Mouse (Mus musculus) layer of hippocampus, adult 8-10 months (tissue): ENCODE results near the gene Atf6b. TPM values are rescaled to one million over a fixed set of nuclear protein-coding genes. Genes with fewer than 3 reads are reported as not detected.

Experiments used
- DNase-seq, 2 experiments: peaks; one replicate each; pipeline ENCODE4 v3.0.0; 2022; ENCODE audit warnings: low spot score in 2 of 2
- total RNA-seq, 4 experiments: library from RNA; stranded (reverse); gene quantifications; 2 replicates each; pipeline ENCODE4 v1.2.4; 2022

The Atf6b gene
- total RNA-seq, 4 experiments from 2014 or later = 74.1 to 82.9 (median 79.8) TPM

DNA sequence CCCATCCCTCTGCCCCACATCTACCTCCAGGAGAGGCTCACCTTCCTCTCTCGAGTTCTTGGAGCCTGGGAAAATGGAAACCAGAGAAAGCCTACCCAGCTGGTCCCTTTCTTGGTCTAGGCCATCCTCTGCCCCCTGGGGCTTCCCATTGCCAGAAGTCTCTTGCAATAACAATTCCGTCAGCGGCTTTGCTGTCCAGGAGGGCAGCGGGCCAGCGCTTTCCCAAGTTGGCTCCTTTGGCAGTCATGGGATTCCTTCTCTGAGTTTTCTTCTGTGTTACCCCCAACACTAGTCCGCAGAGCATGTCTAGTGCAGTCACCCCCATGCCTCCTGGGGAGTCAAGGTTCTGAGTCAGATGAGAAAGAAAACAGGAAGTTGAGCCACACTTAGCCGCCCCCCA, 46.0 kb downstream of the Atf6b start:
- DNase-seq = no peak

DNA sequence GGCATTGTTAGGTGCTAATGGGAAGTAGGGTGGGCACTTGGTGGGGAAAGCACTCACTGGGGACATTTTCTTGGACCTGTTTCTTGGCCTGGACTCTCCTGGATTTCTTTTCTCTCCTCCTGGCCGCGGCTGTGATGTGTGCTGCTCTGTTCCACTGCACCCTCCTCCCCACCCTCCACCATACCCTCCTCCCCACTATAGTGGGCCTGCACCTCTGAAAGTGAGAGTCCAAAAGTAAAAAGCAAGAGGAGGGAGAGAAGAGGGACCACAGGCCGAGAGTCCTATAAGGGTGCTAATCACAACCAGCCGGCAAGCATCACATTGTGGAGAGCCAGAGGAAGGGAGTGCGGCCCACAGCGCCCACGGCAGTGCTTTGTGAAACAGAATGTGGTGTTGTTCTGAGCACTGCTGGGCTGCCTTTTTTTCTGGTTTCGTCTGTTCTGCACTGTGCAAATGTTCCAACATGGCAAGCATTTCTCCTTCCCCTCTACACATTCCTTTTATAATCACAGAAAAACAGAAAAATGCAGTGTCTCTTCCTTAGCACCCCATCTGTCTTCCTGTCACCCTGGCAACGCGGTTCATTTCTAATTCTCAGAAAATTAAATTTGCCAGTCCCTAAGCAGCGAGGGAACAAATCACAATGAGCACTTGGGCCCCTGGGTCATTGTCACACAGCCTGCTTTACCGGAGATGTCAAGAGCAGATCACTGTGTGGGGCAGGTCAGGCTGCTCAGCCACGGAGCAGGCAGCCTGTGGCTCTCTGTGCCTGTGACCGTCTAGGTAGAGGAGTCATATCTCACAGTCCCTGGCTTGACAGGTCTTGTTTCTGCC, 52.8 kb downstream of the Atf6b start:
- peak; percentile 84 for DNase-seq

DNA sequence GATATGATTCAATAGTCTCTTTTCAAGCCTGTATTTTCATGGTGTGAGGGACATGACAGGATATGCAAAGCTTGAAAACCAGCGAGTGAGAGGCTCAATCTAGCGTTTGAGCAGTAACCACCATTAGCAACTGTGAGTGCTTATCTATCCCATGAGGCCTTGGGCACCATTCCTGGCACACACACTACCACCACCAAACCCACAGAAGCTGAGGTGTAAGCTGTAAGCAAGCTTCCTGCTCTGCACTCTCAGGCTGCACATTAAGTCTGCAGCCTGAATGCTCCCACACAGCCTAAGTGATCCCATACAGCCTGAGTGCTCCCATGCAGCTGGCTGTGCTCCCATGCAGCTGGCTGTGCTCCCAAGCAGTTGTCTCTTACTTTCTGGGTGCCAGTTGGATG, 53.7 kb downstream of the Atf6b start:
- DNase-seq = peak in 1 of 2 experiments; percentile 41

Other genes with a start within 250 kb of the Atf6b start
- 1 to 10 TPM; 3.5 to 6.1 (median 4.5) TPM for gene BC051142, start 248.3 kb upstream of the Atf6b start, total RNA-seq
- not detected for gene Btnl4, start 169.8 kb upstream of the Atf6b start, total RNA-seq
- not detected for gene Btnl6, start 129.8 kb upstream of the Atf6b start, total RNA-seq
- gene Notch4, start 82.9 kb upstream of the Atf6b start, total RNA-seq = 10 to 100 TPM; 10.3 to 13.5 (median 11.3) TPM
- 1 to 10 TPM in 3 of 4 experiments, under 1 TPM in 1; 0.61 to 9.8 (median 5.5) TPM for gene Gpsm3, start 57.3 kb upstream of the Atf6b start, total RNA-seq
- gene Pbx2, start 55.9 kb upstream of the Atf6b start, total RNA-seq = 10 to 100 TPM; 54.3 to 76.6 (median 66.8) TPM
- gene Ager, start 49.3 kb upstream of the Atf6b start, total RNA-seq = 1 to 10 TPM in 1 of 4 experiments, under 1 TPM in 3; 0.51 to 1.5 (median 0.88) TPM
- 10 to 100 TPM; 74.7 to 84.0 (median 76.3) TPM for gene Rnf5, start 43.5 kb upstream of the Atf6b start, total RNA-seq
- gene Agpat1, start 42.9 kb upstream of the Atf6b start, total RNA-seq = 100 to 1,000 TPM; 138 to 163 (median 151) TPM
- gene Egfl8, start 31.2 kb upstream of the Atf6b start, total RNA-seq = 1 to 10 TPM; 1.4 to 3.3 (median 2.4) TPM
- 10 to 100 TPM; 40.2 to 53.2 (median 46.0) TPM for gene Ppt2, start 18.6 kb upstream of the Atf6b start, total RNA-seq
- 100 to 1,000 TPM; 211 to 266 (median 228) TPM for gene Prrt1, start 17.6 kb upstream of the Atf6b start, total RNA-seq
- gene Fkbpl, start 2.4 kb upstream of the Atf6b start, total RNA-seq = 10 to 100 TPM; 12.5 to 18.5 (median 15.2) TPM
- 10 to 100 TPM; 10.6 to 13.3 (median 11.4) TPM for gene Tnxb, start 23.4 kb downstream of the Atf6b start, total RNA-seq
- gene C4b, start 96.7 kb downstream of the Atf6b start, total RNA-seq = 100 to 1,000 TPM in 2 of 4 experiments, 10 to 100 TPM in 2; 45.7 to 391 (median 199) TPM
- 1 to 10 TPM; 2.7 to 3.2 (median 3.0) TPM for gene Cyp21a1, start 157.4 kb downstream of the Atf6b start, total RNA-seq
- gene Stk19, start 189.8 kb downstream of the Atf6b start, total RNA-seq = 10 to 100 TPM; 52.3 to 70.3 (median 58.1) TPM
- 10 to 100 TPM; 33.0 to 42.4 (median 34.4) TPM for gene Dxo, start 189.9 kb downstream of the Atf6b start, total RNA-seq
- gene Skiv2l, start 203.1 kb downstream of the Atf6b start, total RNA-seq = 10 to 100 TPM; 67.1 to 77.5 (median 71.5) TPM
- gene Nelfe, start 203.2 kb downstream of the Atf6b start, total RNA-seq = 10 to 100 TPM; 33.2 to 41.3 (median 40.8) TPM
- under 1 TPM; 0.17 to 0.31 (median 0.18) TPM for gene Cfb, start 215.4 kb downstream of the Atf6b start, total RNA-seq
- gene Zbtb12, start 232.3 kb downstream of the Atf6b start, total RNA-seq = 10 to 100 TPM in 2 of 4 experiments, 1 to 10 TPM in 2; 8.3 to 10.2 (median 9.3) TPM
- gene Gm20547, start 234.9 kb downstream of the Atf6b start, total RNA-seq = not detected